In genomic region chr4:53406866-53407265, GRCm38 (mm10) we compare ENCODE assay signal across 31 mouse cellular contexts.
"Had no signal": no experiment of that assay in that cellular context is flagged by ENCODE, and none has a peak within 500 bp of the region (broad histone marks: within the 10 kb centered on the region; RNA-seq: fewer than 3 reads in every experiment).

No protein-coding gene starts in this region.

- H3K4me1 ChIP-seq: hindbrain, embryonic 12.5 days; hindbrain, embryonic 13.5 days; hindbrain, embryonic 15.5 days; intestine, embryonic 15.5 days had no signal

- H3K36me3 ChIP-seq: heart, embryonic 10.5 days; heart, embryonic 12.5 days; heart, embryonic 13.5 days; heart, embryonic 15.5 days; hindbrain, embryonic 10.5 days; hindbrain, embryonic 12.5 days; hindbrain, embryonic 13.5 days; hindbrain, embryonic 15.5 days; intestine, embryonic 15.5 days; kidney, embryonic 15.5 days had no signal

- H3K27ac ChIP-seq: heart, embryonic 10.5 days; heart, embryonic 13.5 days; heart, embryonic 15.5 days; hindbrain, embryonic 10.5 days; hindbrain, embryonic 12.5 days; hindbrain, embryonic 13.5 days; hindbrain, embryonic 14.5 days; hindbrain, embryonic 15.5 days; hindbrain, postnatal 0 days; intestine, embryonic 15.5 days; kidney, embryonic 15.5 days; kidney, postnatal 0 days; layer of hippocampus, adult 2 months; left cerebral cortex, adult 2 months had no signal

- H3K4me3 ChIP-seq: heart, embryonic 10.5 days; heart, embryonic 12.5 days; heart, embryonic 13.5 days; heart, embryonic 15.5 days; hindbrain, embryonic 10.5 days; hindbrain, embryonic 12.5 days; hindbrain, embryonic 13.5 days; hindbrain, embryonic 15.5 days; intestine, embryonic 15.5 days; kidney, embryonic 15.5 days; layer of hippocampus, adult 2 months; left cerebral cortex, adult 2 months had no signal

- H3K27me3 ChIP-seq: heart, embryonic 12.5 days; heart, embryonic 13.5 days; heart, embryonic 15.5 days; hindbrain, embryonic 12.5 days; hindbrain, embryonic 13.5 days; hindbrain, embryonic 15.5 days; intestine, embryonic 15.5 days; kidney, embryonic 15.5 days had no signal

- H3K9me3 ChIP-seq: heart, embryonic 10.5 days; heart, embryonic 12.5 days; heart, embryonic 13.5 days; heart, embryonic 15.5 days; hindbrain, embryonic 10.5 days; hindbrain, embryonic 12.5 days; hindbrain, embryonic 13.5 days; hindbrain, embryonic 15.5 days; intestine, embryonic 15.5 days; kidney, embryonic 15.5 days had no signal

- H3K9ac ChIP-seq: heart, embryonic 12.5 days; heart, embryonic 13.5 days; heart, embryonic 15.5 days; hindbrain, embryonic 12.5 days; hindbrain, embryonic 13.5 days; hindbrain, embryonic 14.5 days; hindbrain, embryonic 15.5 days; intestine, embryonic 15.5 days; kidney, embryonic 15.5 days had no signal

- DNase-seq: heart, postnatal 10 days; heart, postnatal 14 days; heart, postnatal 36 days; heart, postnatal 4 days; kidney, adult 11 months; kidney, adult 18-20 months; kidney, adult 2 months; kidney, adult 8-10 months; kidney, adult 9 months; kidney, postnatal 10 days; kidney, postnatal 14 days; kidney, postnatal 25 days; kidney, postnatal 36 days; kidney, postnatal 4 days; layer of hippocampus, adult 9-11 months; layer of hippocampus, postnatal 36 days had no signal
